Mouse (Mus musculus): ENCODE data around the gene Myo16.

DNA sequence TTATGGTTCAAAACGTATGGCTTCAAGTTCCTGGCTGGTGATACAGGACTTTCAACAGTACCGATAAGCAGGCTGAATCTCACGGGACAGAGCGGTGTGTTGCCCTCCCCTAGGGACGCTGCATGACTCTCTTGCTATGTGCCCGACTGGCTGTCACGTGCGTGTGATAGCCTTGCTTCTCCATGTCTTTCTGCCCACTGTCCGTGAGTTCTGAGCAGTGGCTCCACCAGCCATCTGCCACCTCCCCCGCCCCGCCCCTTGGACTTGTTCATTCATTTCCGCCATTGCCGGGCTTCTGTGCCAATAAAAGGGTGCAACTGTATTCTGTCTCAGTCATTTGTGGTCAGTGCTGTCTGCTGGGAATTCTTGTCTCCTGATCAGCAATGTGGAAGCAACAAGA is 480.7 kb downstream of the Myo16 start:
- no peak for TF ChIP-seq TAL1 (IDR thresholded peaks at IDR 0.05; ENCODE audit: low read length)
- no peak for TF ChIP-seq GATA1 (IDR thresholded peaks at IDR 0.05; ENCODE audit: low read length)

Data from erythroblast, embryonic 14.5 days (primary cell).